Mouse (Mus musculus): ENCODE measurements around the gene Dhrs3.

- no peak for TF ChIP-seq CTCF (IDR thresholded peaks at IDR 0.05; ENCODE audit: control insufficient read depth, insufficient read depth, low read length)
- no peak for TF ChIP-seq POLR2A (IDR thresholded peaks at IDR 0.05; ENCODE audit: borderline replicate concordance, control insufficient read depth, low read depth, low read length)
Measured at GRCm38 (mm10) chr4:144942433-144942832, 49.8 kb downstream of the Dhrs3 start.

Data from bone marrow, adult 2 months (tissue).